Comparison of ENCODE assay signal across 8 mouse cellular contexts in the genomic region with DNA sequence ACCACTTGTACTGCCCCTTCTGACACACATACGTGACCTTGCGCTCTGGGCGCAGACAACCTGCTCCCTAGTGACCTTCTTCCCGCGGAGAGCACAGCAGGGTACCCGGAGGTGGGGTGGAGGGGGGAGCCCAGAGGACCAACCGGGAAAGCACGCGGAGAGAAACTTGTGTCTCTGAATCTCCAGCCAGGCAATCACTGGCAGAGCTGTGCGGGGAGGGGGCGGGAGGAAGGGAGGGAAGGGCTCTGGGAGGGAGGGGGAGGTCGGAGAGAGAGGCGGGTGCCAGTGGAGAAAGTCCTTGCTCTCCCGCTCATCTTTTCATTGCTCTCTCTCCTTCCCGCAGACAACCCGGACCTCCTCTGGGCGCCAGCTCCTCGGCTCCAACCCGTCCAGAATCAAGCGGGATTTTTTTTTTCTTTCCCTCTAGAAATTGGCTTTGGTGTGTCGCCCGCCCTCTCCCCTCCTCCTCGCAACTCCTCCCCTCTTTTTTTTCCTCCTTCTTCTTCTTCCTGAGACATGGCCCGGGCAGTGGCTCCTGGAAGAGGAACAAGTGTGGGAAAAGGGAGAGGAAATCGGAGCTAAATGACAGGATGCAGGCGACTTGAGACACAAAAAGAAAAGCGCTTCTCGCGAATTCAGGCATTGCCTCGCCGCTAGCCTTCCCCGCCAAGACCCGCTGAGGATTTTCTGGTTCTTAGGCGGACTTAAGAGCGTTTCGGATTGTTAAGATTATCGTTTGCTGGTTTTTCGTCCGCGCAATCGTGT. TPM values are rescaled to one million over a fixed set of nuclear protein-coding genes. Genes with fewer than 3 reads are reported as not detected.
DNase-seq lines count a peak whose midpoint lies in the region; ATAC-seq lines count a peak whose summit lies in the region.

No protein-coding gene starts in this region.

- peaks cover 49% of the 10 kb centered on the region for H3K79me2 ChIP-seq in macrophage (ENCODE audit: inconsistent target)

- peaks cover 4% of the 10 kb centered on the region; the same call in 1 of the 2 replicates for H3K36me3 ChIP-seq in macrophage (ENCODE audit: inconsistent target)

- WGBS in macrophage (ENCODE audit: missing documents): under 1% methylated on average over 27 of the region's 41 CpGs

- peak; percentile 76 for DNase-seq in embryo, embryonic 10.5 days (ENCODE audit: low spot score)
- DNase-seq in gastrocnemius, postnatal 25 days: peak; percentile 84
- DNase-seq in left cerebral cortex, postnatal 10 days (ENCODE audit: extremely low spot score in 1 of 2, low spot score in 2 of 2): peak; percentile 55 to 71
- peak; percentile 32 to 39 for DNase-seq in right cerebral cortex, postnatal 36 days (ENCODE audit: low spot score in 2 of 2)

- peak overlapping the region; percentile 88 for H3K4me3 ChIP-seq in macrophage (ENCODE audit: inconsistent target)

- intact Hi-C loops in left cerebral cortex, postnatal 10 days (cut with DNase I): loop anchor here (5.0 to 10.0 kb wide), 2 partner anchors 287 to 1024 kb away; no protein-coding TSS in a partner anchor

- peak overlapping the region; percentile 99 for H3K27ac ChIP-seq in macrophage

- ATAC-seq in activated CD4-positive, CD25-positive, alpha-beta regulatory T cell, adult 4 months: peak; percentile 15
- ATAC-seq in inflammation-experienced regulatory T-cells, adult 6 months: peak; percentile 10
- ATAC-seq in monocyte, adult 5-6 weeks (replicated peaks; ENCODE audit: insufficient number of reproducible peaks, low FRiP score, low TSS enrichment, poor library complexity, severe bottlenecking): no peak

RNA-seq across cellular contexts. Expression of a gene that starts 0.5 kb away (rescaled TPM):
- 100 to 1,000 TPM; 209 to 238 TPM for polyA plus RNA-seq in activated CD4-positive, CD25-positive, alpha-beta regulatory T cell, adult 4 months (2017; shearing (Covaris generic))
- 10 to 100 TPM; 29.7 to 37.5 TPM for total RNA-seq in gastrocnemius, postnatal 25 days (2021)
- 100 to 1,000 TPM; 145 to 329 (median 260) TPM for polyA plus RNA-seq in inflammation-experienced regulatory T-cells, adult 6 months (2017; shearing (Covaris generic))
- total RNA-seq in left cerebral cortex, postnatal 10 days (2021): 10 to 100 TPM; 33.7 to 35.3 TPM
- total RNA-seq in macrophage (2018; cell fraction: chromatin; rRNA removed): 100 to 1,000 TPM in 23 of 26 experiments, 10 to 100 TPM in 3; 76.0 to 810 (median 421) TPM
- total RNA-seq in macrophage (2018; cell fraction: cytosol; rRNA removed): 100 to 1,000 TPM; 108 to 542 (median 268) TPM
- total RNA-seq in macrophage (2018; cell fraction: nucleus; rRNA removed): 100 to 1,000 TPM; 119 to 954 (median 432) TPM
- 277 to 373 TPM (median 350 TPM) in 3 replicates for polyA plus RNA-seq in macrophage (2018)
- 25.1 to 30.3 TPM (median 28.9 TPM) in 3 replicates for total RNA-seq in monocyte, adult 5-6 weeks (2017)
